20 mouse cellular contexts compared by ENCODE assay signal in the genomic region with DNA sequence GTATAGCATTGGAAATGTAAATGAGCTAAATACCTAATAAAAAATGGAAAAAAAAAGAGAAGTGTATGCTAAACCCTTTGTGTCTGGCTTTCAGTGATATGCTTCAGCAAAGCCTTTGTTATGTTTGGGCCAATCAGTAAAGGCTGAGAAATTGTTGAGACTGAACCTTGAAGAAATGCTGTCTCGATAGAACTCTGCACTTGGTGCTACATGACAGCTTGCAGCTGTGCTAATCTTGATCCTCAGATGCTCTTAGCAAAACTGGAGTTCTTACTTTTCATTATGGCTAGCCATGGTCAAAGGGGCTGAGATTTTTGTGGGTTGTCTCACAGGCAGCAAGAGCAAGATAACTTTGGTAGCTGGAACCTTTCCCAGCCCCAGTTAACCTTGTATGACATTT. TPM values are rescaled to one million over a fixed set of nuclear protein-coding genes. Genes with fewer than 3 reads are reported as not detected.
"Had no signal": no experiment of that assay in that cellular context is flagged by ENCODE, and none has a peak within 500 bp of the region (broad histone marks: within the 10 kb centered on the region; RNA-seq: fewer than 3 reads in every experiment).

No protein-coding gene starts in this region.

RNA-seq across cellular contexts. Expression of a gene that starts 18.5 kb away (rescaled TPM):
- total RNA-seq: megakaryocyte progenitor cell, adult 5-6 weeks; midbrain, postnatal 0 days; monocyte, adult 5-6 weeks; neutrophil, adult 5-6 weeks had no signal
- polyA plus RNA-seq: liver, embryonic 11.5 days; liver, embryonic 13.5 days; liver, embryonic 15.5 days; liver, postnatal 0 days; lung, adult 2 months; macrophage; midbrain, embryonic 11.5 days; midbrain, embryonic 13.5 days; midbrain, embryonic 15.5 days; midbrain, postnatal 0 days; neural tube, embryonic 12.5 days; neural tube, embryonic 14.5 days; spleen, adult 2 months; stomach, embryonic 15.5 days; stomach, postnatal 0 days; thymus, adult 2 months had no signal

RNA-seq across cellular contexts. Expression of a gene that starts 29.6 kb away (rescaled TPM):
- total RNA-seq: megakaryocyte progenitor cell, adult 5-6 weeks; midbrain, postnatal 0 days; monocyte, adult 5-6 weeks; neutrophil, adult 5-6 weeks had no signal
- polyA plus RNA-seq: liver, embryonic 11.5 days; liver, embryonic 13.5 days; liver, embryonic 15.5 days; liver, postnatal 0 days; lung, adult 2 months; macrophage; midbrain, embryonic 11.5 days; midbrain, embryonic 13.5 days; midbrain, embryonic 15.5 days; midbrain, postnatal 0 days; neural tube, embryonic 12.5 days; neural tube, embryonic 14.5 days; spleen, adult 2 months; stomach, embryonic 15.5 days; stomach, postnatal 0 days; thymus, adult 2 months; urinary bladder, adult 2 months had no signal
